ENCODE assay signal across 8 mouse cellular contexts in the genomic region with DNA sequence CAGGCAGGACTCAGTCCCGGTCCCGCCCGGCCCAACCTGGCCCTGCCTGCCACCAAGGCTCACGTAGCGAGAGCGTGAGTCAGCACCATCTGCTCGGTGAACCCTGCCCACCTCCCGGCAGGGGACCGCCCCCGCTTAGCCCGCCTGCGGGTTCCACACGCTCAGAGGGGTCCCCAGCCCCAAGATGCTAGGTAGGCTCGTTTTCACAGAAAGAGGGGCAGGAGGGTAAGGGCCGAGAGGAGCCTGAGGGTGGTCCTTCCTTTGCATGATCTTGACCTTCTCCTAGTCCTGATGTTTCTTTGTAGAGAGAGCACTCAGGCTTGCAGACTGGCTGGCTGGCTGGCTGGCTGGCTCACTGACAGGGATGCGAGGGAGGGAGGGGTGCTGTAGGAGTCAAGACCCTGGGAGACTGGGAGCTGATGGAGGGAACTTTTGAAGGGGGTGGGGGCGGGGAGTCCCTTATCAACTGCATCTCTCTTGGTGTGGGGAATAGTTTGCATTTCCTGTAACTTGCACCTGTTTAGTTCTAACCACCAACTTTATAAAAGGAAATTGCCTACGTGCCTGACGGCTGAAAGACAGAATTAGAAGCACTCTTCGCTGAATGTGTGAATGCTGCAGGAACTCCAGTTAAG.
DNase-seq lines count a peak whose midpoint lies in the region; ATAC-seq and TF ChIP-seq lines count a peak whose summit lies in the region.

No protein-coding gene starts in this region.

- under 1% methylated on average over 20 of the region's 20 CpGs for WGBS in embryonic facial prominence, embryonic 10.5 days
- 2% methylated on average over 20 of the region's 20 CpGs for WGBS in intestine, postnatal 0 days
- WGBS in limb, embryonic 15.5 days: under 1% methylated on average over 20 of the region's 20 CpGs
- WGBS in midbrain, embryonic 15.5 days: under 1% methylated on average over 20 of the region's 20 CpGs

- peak; percentile 17 for DNase-seq in ovary, postnatal 10 days (ENCODE audit: low spot score)
- DNase-seq in ovary, adult 18-20 months (ENCODE audit: low spot score): no peak
- peak; percentile 72 for DNase-seq in embryonic facial prominence, embryonic 10.5 days (ENCODE audit: low spot score)
- peak; percentile 96 for DNase-seq in heart, adult 11 months
- peak; percentile 21 to 68 for DNase-seq in spleen, postnatal 4 days (ENCODE audit: low spot score in 2 of 2)

- peak; percentile 29 for ATAC-seq in intestine, postnatal 0 days
- ATAC-seq in limb, embryonic 15.5 days (ENCODE audit: insufficient number of reproducible peaks, low FRiP score, low TSS enrichment, low read depth): peak; percentile 62; the same call in 1 of the 2 replicates
- peak; percentile 79 for ATAC-seq in midbrain, embryonic 15.5 days (replicated peaks)

- H3K36me3 ChIP-seq in embryonic facial prominence, embryonic 10.5 days (replicated peaks): no peaks in the 10 kb centered on the region
- H3K36me3 ChIP-seq in intestine, postnatal 0 days (ENCODE audit: control insufficient read depth, insufficient read depth): no peaks in the 10 kb centered on the region
- no peaks in the 10 kb centered on the region for H3K36me3 ChIP-seq in limb, embryonic 15.5 days
- H3K36me3 ChIP-seq in midbrain, embryonic 15.5 days (replicated peaks): no peaks in the 10 kb centered on the region

- peak overlapping the region; percentile 84 for H3K27ac ChIP-seq in embryonic facial prominence, embryonic 10.5 days (replicated peaks)
- H3K27ac ChIP-seq in intestine, postnatal 0 days (ENCODE audit: low read depth, low read length): peak overlapping the region; percentile 97
- no peak overlapping the region; the same call in 1 of the 2 replicates for H3K27ac ChIP-seq in limb, embryonic 15.5 days
- H3K27ac ChIP-seq in midbrain, embryonic 15.5 days: no peak overlapping the region

- peak overlapping the region; percentile 78 for H3K4me2 ChIP-seq in intestine, postnatal 0 days (replicated peaks; ENCODE audit: low read depth)
- H3K4me2 ChIP-seq in limb, embryonic 15.5 days: peak overlapping the region; percentile 80
- peak overlapping the region; percentile 77 for H3K4me2 ChIP-seq in midbrain, embryonic 15.5 days

- H3K4me1 ChIP-seq in embryonic facial prominence, embryonic 10.5 days: peaks cover 31% of the 10 kb centered on the region
- no peaks in the 10 kb centered on the region for H3K4me1 ChIP-seq in intestine, postnatal 0 days (replicated peaks; ENCODE audit: control insufficient read depth, insufficient read depth, low read length)
- H3K4me1 ChIP-seq in limb, embryonic 15.5 days: peaks cover 18% of the 10 kb centered on the region
- H3K4me1 ChIP-seq in midbrain, embryonic 15.5 days: peaks cover 21% of the 10 kb centered on the region

- peak overlapping the region; percentile 50; the same call in 1 of the 2 replicates for H3K9ac ChIP-seq in intestine, postnatal 0 days (ENCODE audit: low read depth, low read length)
- H3K9ac ChIP-seq in limb, embryonic 15.5 days: 0 out of 2 replicates have a peak overlapping the region, but pooled peaks have one; percentile 20
- peak overlapping the region; percentile 42; the same call in 1 of the 2 replicates for H3K9ac ChIP-seq in midbrain, embryonic 15.5 days

- H3K27me3 ChIP-seq in embryonic facial prominence, embryonic 10.5 days (replicated peaks; ENCODE audit: low read depth, poor library complexity, severe bottlenecking): peaks cover 66% of the 10 kb centered on the region
- no peaks in the 10 kb centered on the region for H3K27me3 ChIP-seq in intestine, postnatal 0 days (replicated peaks; ENCODE audit: control insufficient read depth, insufficient read depth, low read length)
- peaks cover 3% of the 10 kb centered on the region for H3K27me3 ChIP-seq in limb, embryonic 15.5 days
- H3K27me3 ChIP-seq in midbrain, embryonic 15.5 days (replicated peaks): peaks cover 11% of the 10 kb centered on the region

- TF ChIP-seq CTCF in intestine, postnatal 0 days (IDR thresholded peaks at IDR 0.05; ENCODE audit: low read depth): no peak

- H3K4me3 ChIP-seq in embryonic facial prominence, embryonic 10.5 days: peak overlapping the region; percentile 59
- peak overlapping the region; percentile 38 for H3K4me3 ChIP-seq in intestine, postnatal 0 days (ENCODE audit: low read depth, low read length)
- H3K4me3 ChIP-seq in limb, embryonic 15.5 days: peak overlapping the region; percentile 35
- H3K4me3 ChIP-seq in midbrain, embryonic 15.5 days: peak overlapping the region; percentile 37

- H3K9me3 ChIP-seq in embryonic facial prominence, embryonic 10.5 days: no peaks in the 10 kb centered on the region
- H3K9me3 ChIP-seq in intestine, postnatal 0 days (ENCODE audit: control insufficient read depth): no peaks in the 10 kb centered on the region
- no peaks in the 10 kb centered on the region for H3K9me3 ChIP-seq in limb, embryonic 15.5 days
- H3K9me3 ChIP-seq in midbrain, embryonic 15.5 days: no peaks in the 10 kb centered on the region

Comparison
In these comparisons a context has a peak if more than half of its experiments do, and no peak if none do; other contexts are left out.
1. H3K27ac ChIP-seq: peak in embryonic facial prominence, embryonic 10.5 days (single experiment) and intestine, postnatal 0 days (single experiment); none in limb, embryonic 15.5 days (single experiment) and midbrain, embryonic 15.5 days (single experiment).
2. ATAC-seq: peak in every context shown above with its lines; median percentile 79 in midbrain, embryonic 15.5 days; 62 in limb, embryonic 15.5 days; 29 in intestine, postnatal 0 days.
3. Peak in every context shown above with its lines, with median percentiles within 50 percentile points of each other: H3K4me3 ChIP-seq, H3K4me2 ChIP-seq and H3K9ac ChIP-seq.